Mouse (Mus musculus) gonadal fat pad, adult 2 months (tissue): ENCODE results near the gene Polr3b. TPM values are rescaled to one million over a fixed set of nuclear protein-coding genes. Genes with fewer than 3 reads are reported as not detected.

Source experiments
- DNase-seq: peaks from one replicate; pipeline ENCODE4 v3.0.0-alpha.2; 2012; ENCODE audit warnings: low read depth
- polyA plus RNA-seq: library from polyadenylated mRNA; depleted of rRNA; stranded (reverse); fragments of >200 nt; gene quantifications from 2 replicates; pipeline ENCODE4 v1.2.3, GENCODE M21; 2012; rRNA removed

Polr3b gene
- polyA plus RNA-seq, 1 experiment, result 8.3 TPM

GRCm38 (mm10) chr10:84760118-84761111, 138.3 kb downstream of the Polr3b start:
- no peak for DNase-seq

DNA sequence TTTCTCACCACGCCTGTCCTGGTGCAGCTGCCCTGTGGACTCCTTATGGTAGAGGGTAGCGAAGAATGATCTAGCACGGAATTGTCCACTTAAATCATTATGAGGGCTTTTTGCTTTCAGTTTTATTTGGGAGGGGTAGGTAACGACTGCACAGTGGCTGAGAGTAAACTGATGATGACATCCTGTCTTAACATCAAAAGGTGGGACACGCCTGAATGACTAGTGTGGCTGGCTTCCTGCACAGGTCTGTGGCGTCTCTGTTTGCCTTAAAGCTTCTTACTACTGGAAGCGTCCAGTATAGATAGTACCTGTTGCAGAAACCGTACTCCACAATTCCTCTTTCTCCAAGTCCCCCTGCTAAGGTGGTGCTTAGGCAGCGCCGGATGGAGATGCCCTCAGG, 146.7 kb downstream of the Polr3b start:
- no peak for DNase-seq

DNA sequence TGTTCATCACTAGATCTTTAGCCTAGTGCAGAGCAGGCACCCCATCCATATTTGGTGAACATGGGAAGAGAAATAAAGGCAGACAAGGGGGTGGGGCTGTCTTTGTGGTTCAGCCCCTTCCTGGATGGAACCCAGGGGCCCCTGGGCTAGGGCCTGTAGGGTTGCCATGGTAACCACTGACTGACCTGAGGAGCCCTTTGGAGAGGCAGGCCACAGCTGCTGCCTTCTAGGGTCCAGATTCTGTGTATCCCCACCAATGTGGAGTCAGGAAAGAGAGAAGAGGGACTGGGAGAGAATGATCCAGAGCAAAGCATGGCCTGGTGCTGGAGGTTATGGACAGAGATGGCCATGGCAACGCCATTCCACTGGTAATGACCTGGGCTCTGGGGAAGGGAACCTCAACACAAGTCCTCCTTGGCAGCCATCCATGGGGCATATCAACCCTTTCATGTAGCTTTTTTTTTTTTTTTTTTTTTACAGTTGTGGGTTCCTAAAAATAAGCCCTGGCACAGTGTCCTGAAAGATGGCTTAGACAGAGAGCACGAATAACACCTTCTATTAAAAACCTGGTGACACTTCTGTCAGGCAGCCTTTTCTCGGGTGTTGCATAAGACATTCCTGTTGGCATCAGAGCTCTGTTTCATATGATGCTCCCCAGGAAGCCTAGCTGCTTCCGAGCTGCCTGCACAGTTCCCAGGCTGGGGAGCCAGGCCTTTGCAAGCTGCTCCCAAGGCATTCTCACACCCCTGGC, 150.5 kb downstream of the Polr3b start:
- DNase-seq, result no peak

DNA sequence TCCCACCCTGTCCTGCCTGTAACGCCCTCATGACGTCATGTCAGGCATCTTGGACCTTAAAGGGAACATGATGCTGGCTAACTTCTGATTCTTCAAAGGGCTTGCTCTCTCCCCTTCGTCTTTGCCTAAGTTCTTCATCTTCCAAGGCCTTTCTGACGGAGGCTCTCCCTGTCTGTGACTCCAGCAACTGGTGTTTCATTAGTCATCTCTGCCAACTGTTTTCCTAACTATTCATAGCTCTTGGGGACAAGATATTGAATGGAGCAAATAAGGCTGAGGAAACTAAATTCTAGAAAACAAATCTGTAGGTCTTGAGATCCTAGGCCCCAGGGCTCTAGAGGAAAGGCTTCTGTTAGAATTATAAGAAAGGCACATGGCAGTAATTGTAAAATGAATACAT, 151.8 kb downstream of the Polr3b start:
- no peak for DNase-seq

DNA sequence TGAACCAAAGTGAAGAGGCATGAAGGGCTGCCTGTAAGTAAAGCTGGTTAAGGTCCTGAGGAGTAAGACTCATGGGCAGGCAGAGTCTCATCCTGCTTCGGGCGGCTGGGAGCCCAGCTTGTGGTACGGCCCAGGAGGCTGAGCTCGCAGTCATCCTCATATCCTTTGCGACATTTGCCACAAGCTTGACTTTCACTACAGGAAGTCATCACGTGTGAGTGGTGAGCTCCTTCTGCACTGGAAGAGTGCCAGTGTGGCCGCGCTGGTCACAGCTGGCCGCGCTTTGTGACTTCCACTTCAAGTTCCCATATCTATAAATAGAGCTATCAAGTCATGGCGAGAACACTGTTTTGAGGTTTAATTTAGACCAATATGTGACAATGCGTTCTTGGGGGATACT, 152.5 kb downstream of the Polr3b start:
- no peak for DNase-seq

Other genes with a start within 250 kb of the Polr3b start
- gene Nuak1, start 181.7 kb upstream of the Polr3b start, polyA plus RNA-seq, result 13.3 and 13.9 TPM in 2 replicates
- gene Ckap4, start 88.2 kb upstream of the Polr3b start, polyA plus RNA-seq, result 18.9 and 24.3 TPM in 2 replicates
- gene Tcp11l2, start 45.7 kb upstream of the Polr3b start, polyA plus RNA-seq, result 36.2 and 49.7 TPM in 2 replicates
- gene Rfx4, start 133.8 kb downstream of the Polr3b start, polyA plus RNA-seq, result 0.30 TPM in 2 replicates